Mouse (Mus musculus): Measurements from ENCODE around the gene Erc2. TPM values are rescaled to one million over a fixed set of nuclear protein-coding genes. Genes with fewer than 3 reads are reported as not detected.

Gene Erc2
- polyA plus RNA-seq, 1 experiment from 2014 or later = 1.9 TPM

DNA sequence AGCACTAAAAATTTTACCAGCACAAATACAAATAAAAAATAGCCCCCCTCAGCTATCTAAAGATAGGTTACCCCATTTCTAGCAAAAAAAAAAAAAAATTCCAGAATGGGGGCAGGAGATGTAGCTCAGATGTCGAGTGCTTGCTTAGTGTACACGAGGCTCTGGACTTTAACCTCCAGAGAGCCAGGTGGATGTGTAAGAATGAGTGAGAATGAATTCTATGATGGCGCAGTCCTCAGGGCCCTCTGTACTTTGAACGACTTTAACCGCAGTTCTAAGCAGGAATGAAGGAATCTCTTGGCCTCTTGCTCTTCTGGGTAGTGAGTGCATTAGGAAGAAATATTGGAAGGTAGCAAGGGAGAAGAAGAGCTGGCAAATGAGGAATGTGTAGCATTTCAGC, 476.9 kb downstream of the Erc2 start:
- no peaks in the 10 kb centered on the region for H3K4me1 ChIP-seq (ENCODE audit: insufficient read depth)
- no peak overlapping the region for H3K9ac ChIP-seq (replicated peaks)
- H3K4me2 ChIP-seq (ENCODE audit: low read depth, low read length) = no peak overlapping the region
- TF ChIP-seq CTCF (IDR thresholded peaks at IDR 0.05; ENCODE audit: low read depth) (no peak), EP300 (IDR thresholded peaks at IDR 0.05; ENCODE audit: low read depth) (no peak)
- no peaks in the 10 kb centered on the region for H3K9me3 ChIP-seq (ENCODE audit: low read length)
- H3K27me3 ChIP-seq (ENCODE audit: insufficient read depth, low read length) = no peaks in the 10 kb centered on the region
- 65% methylated on average over 5 of the region's 5 CpGs for WGBS (ENCODE audit: insufficient replicate concordance)
- no peaks in the 10 kb centered on the region for H3K36me3 ChIP-seq (replicated peaks; ENCODE audit: insufficient read depth, low read length)
- no peak overlapping the region for H3K4me3 ChIP-seq (ENCODE audit: low read depth, low read length)
- no peak for ATAC-seq
- H3K27ac ChIP-seq (ENCODE audit: low read depth) = no peak overlapping the region
- no peak for DNase-seq

- H3K27ac ChIP-seq (ENCODE audit: low read depth) = no peak overlapping the region
- no peak overlapping the region for H3K4me3 ChIP-seq (ENCODE audit: low read depth, low read length)
- H3K9me3 ChIP-seq (ENCODE audit: low read length) = no peaks in the 10 kb centered on the region
- H3K36me3 ChIP-seq (replicated peaks; ENCODE audit: insufficient read depth, low read length) = no peaks in the 10 kb centered on the region
- H3K27me3 ChIP-seq (ENCODE audit: insufficient read depth, low read length) = no peaks in the 10 kb centered on the region
- no peak for DNase-seq
- H3K4me2 ChIP-seq (ENCODE audit: low read depth, low read length) = no peak overlapping the region
- H3K4me1 ChIP-seq (ENCODE audit: insufficient read depth) = no peaks in the 10 kb centered on the region
- TF ChIP-seq EP300 (IDR thresholded peaks at IDR 0.05; ENCODE audit: low read depth) (no peak), CTCF (IDR thresholded peaks at IDR 0.05; ENCODE audit: low read depth) (no peak)
- WGBS (ENCODE audit: insufficient replicate concordance) = 75% methylated on average over 2 of the region's 2 CpGs
- ATAC-seq = no peak
- H3K9ac ChIP-seq (replicated peaks) = no peak overlapping the region
These were observed 490.9 kb downstream of the Erc2 start for GRCm38 (mm10) chr14:28113121-28113520.

DNA sequence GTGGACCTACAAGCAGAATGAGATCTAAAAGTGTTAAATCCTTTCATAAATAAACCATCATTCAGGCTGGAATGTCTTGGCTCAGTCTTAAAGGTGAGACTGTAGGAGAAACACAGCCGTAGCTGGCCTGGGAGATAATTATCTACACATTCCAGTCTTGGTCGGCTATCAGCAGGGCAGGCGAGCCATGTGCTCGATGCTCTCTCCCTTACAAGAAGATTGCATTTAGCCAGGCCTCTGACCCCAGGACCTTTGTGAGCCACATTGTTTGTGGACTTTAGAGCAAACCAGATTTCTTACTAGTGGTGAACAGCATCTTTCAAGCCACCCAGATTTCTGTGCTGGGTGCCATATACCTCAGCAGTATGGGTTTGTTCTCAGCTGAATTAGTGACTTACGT, 498.6 kb downstream of the Erc2 start:
- no peak overlapping the region for H3K27ac ChIP-seq (ENCODE audit: low read depth)
- H3K36me3 ChIP-seq (replicated peaks; ENCODE audit: insufficient read depth, low read length) = no peaks in the 10 kb centered on the region
- no peaks in the 10 kb centered on the region for H3K4me1 ChIP-seq (ENCODE audit: insufficient read depth)
- no peak for TF ChIP-seq CTCF (IDR thresholded peaks at IDR 0.05; ENCODE audit: low read depth)
- TF ChIP-seq EP300 (IDR thresholded peaks at IDR 0.05; ENCODE audit: low read depth) = no peak
- no peaks in the 10 kb centered on the region for H3K9me3 ChIP-seq (ENCODE audit: low read length)
- ATAC-seq = no peak
- no peaks in the 10 kb centered on the region for H3K27me3 ChIP-seq (ENCODE audit: insufficient read depth, low read length)
- H3K4me3 ChIP-seq (ENCODE audit: low read depth, low read length) = no peak overlapping the region
- no peak overlapping the region for H3K4me2 ChIP-seq (ENCODE audit: low read depth, low read length)
- WGBS (ENCODE audit: insufficient replicate concordance) = 55% methylated on average over 5 of the region's 5 CpGs
- no peak for DNase-seq
- H3K9ac ChIP-seq (replicated peaks) = no peak overlapping the region

- TF ChIP-seq CTCF (IDR thresholded peaks at IDR 0.05; ENCODE audit: low read depth) = no peak
- TF ChIP-seq EP300 (IDR thresholded peaks at IDR 0.05; ENCODE audit: low read depth) = no peak
- WGBS (ENCODE audit: insufficient replicate concordance) = 81% methylated on average over 8 of the region's 8 CpGs
- no peak overlapping the region for H3K4me2 ChIP-seq (ENCODE audit: low read depth, low read length)
- H3K27me3 ChIP-seq (ENCODE audit: insufficient read depth, low read length) = no peaks in the 10 kb centered on the region
- H3K9ac ChIP-seq (replicated peaks) = no peak overlapping the region
- H3K4me1 ChIP-seq (ENCODE audit: insufficient read depth) = no peaks in the 10 kb centered on the region
- ATAC-seq (no peak), DNase-seq (no peak)
- H3K9me3 ChIP-seq (ENCODE audit: low read length) = no peaks in the 10 kb centered on the region
- no peak overlapping the region for H3K27ac ChIP-seq (ENCODE audit: low read depth)
- no peak overlapping the region for H3K4me3 ChIP-seq (ENCODE audit: low read depth, low read length)
- H3K36me3 ChIP-seq (replicated peaks; ENCODE audit: insufficient read depth, low read length) = no peaks in the 10 kb centered on the region
These were observed 504.6 kb downstream of the Erc2 start for GRCm38 (mm10) chr14:28126842-28127241.

- no peaks in the 10 kb centered on the region for H3K4me1 ChIP-seq (ENCODE audit: insufficient read depth)
- H3K4me2 ChIP-seq (ENCODE audit: low read depth, low read length) = no peak overlapping the region
- DNase-seq (no peak), ATAC-seq (no peak)
- no peak overlapping the region for H3K4me3 ChIP-seq (ENCODE audit: low read depth, low read length)
- H3K36me3 ChIP-seq (replicated peaks; ENCODE audit: insufficient read depth, low read length) = no peaks in the 10 kb centered on the region
- TF ChIP-seq EP300 (IDR thresholded peaks at IDR 0.05; ENCODE audit: low read depth) (no peak), CTCF (IDR thresholded peaks at IDR 0.05; ENCODE audit: low read depth) (no peak)
- H3K27me3 ChIP-seq (ENCODE audit: insufficient read depth, low read length) = no peaks in the 10 kb centered on the region
- WGBS (ENCODE audit: insufficient replicate concordance) = 73% methylated on average over 3 of the region's 3 CpGs
- no peaks in the 10 kb centered on the region for H3K9me3 ChIP-seq (ENCODE audit: low read length)
- H3K27ac ChIP-seq (ENCODE audit: low read depth) = no peak overlapping the region
- H3K9ac ChIP-seq (replicated peaks) = no peak overlapping the region
These were observed 506.8 kb downstream of the Erc2 start for GRCm38 (mm10) chr14:28128999-28129398.

- H3K27me3 ChIP-seq (ENCODE audit: insufficient read depth, low read length) = no peaks in the 10 kb centered on the region
- no peak overlapping the region for H3K4me2 ChIP-seq (ENCODE audit: low read depth, low read length)
- no peak overlapping the region for H3K27ac ChIP-seq (ENCODE audit: low read depth)
- TF ChIP-seq CTCF (IDR thresholded peaks at IDR 0.05; ENCODE audit: low read depth) (no peak), EP300 (IDR thresholded peaks at IDR 0.05; ENCODE audit: low read depth) (no peak)
- H3K9me3 ChIP-seq (ENCODE audit: low read length) = no peaks in the 10 kb centered on the region
- no peak for ATAC-seq
- no peak for DNase-seq
- H3K36me3 ChIP-seq (replicated peaks; ENCODE audit: insufficient read depth, low read length) = no peaks in the 10 kb centered on the region
- H3K4me1 ChIP-seq (ENCODE audit: insufficient read depth) = no peaks in the 10 kb centered on the region
- no peak overlapping the region for H3K9ac ChIP-seq (replicated peaks)
- no peak overlapping the region for H3K4me3 ChIP-seq (ENCODE audit: low read depth, low read length)
- 76% methylated on average over 2 of the region's 2 CpGs for WGBS (ENCODE audit: insufficient replicate concordance)
These were observed 521.8 kb downstream of the Erc2 start for GRCm38 (mm10) chr14:28143998-28144397.

DNA sequence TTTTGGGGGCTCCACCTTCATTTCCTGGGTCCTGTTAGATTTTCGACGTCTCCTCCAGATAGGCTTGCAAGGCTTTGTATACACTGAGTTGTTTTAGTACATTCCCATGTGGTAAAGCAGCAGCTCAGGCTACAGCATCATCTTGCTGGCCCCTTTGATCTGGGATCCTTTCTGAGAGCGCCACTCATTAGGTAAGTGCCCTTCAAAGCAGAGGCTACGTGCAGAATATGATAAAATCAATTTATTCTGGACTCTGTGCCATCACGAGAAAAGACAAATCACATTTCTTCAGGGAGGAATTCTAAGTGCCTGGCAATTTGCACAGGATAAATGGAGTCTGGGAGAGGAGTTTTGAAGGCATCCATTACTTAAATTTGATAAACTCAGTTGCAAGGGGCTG, 525.0 kb downstream of the Erc2 start:
- no peak overlapping the region for H3K9ac ChIP-seq (replicated peaks)
- ATAC-seq = no peak
- DNase-seq = no peak
- H3K9me3 ChIP-seq (ENCODE audit: low read length) = no peaks in the 10 kb centered on the region
- H3K4me1 ChIP-seq (ENCODE audit: insufficient read depth) = no peaks in the 10 kb centered on the region
- H3K27ac ChIP-seq (ENCODE audit: low read depth) = no peak overlapping the region
- H3K36me3 ChIP-seq (replicated peaks; ENCODE audit: insufficient read depth, low read length) = no peaks in the 10 kb centered on the region
- H3K4me3 ChIP-seq (ENCODE audit: low read depth, low read length) = no peak overlapping the region
- no peak for TF ChIP-seq EP300 (IDR thresholded peaks at IDR 0.05; ENCODE audit: low read depth)
- no peak for TF ChIP-seq CTCF (IDR thresholded peaks at IDR 0.05; ENCODE audit: low read depth)
- H3K4me2 ChIP-seq (ENCODE audit: low read depth, low read length) = no peak overlapping the region
- WGBS (ENCODE audit: insufficient replicate concordance) = 57% methylated on average over 5 of the region's 5 CpGs
- no peaks in the 10 kb centered on the region for H3K27me3 ChIP-seq (ENCODE audit: insufficient read depth, low read length)

All from liver, postnatal 0 days (tissue).